ENCODE assay signal across 22 mouse cellular contexts in genomic region chr4:32167151-32167550, GRCm38 (mm10).
DNase-seq lines count a peak whose midpoint lies in the region; ATAC-seq and TF ChIP-seq lines count a peak whose summit lies in the region.
"Had no signal": no experiment of that assay in that cellular context is flagged by ENCODE, and none has a peak within 500 bp of the region (broad histone marks: within the 10 kb centered on the region; RNA-seq: fewer than 3 reads in every experiment).

No protein-coding gene starts in this region.

- peaks cover 7% of the 10 kb centered on the region; the same call in 1 of the 2 replicates for H3K4me1 ChIP-seq in forebrain, embryonic 11.5 days (replicated peaks; ENCODE audit: control insufficient read depth, insufficient read depth, low read length)
- peaks cover 32% of the 10 kb centered on the region for H3K4me1 ChIP-seq in forebrain, embryonic 13.5 days
- peaks cover 28% of the 10 kb centered on the region; the same call in 1 of the 2 replicates for H3K4me1 ChIP-seq in spleen, adult 2 months (ENCODE audit: control insufficient read depth, insufficient read depth, insufficient read length)
- H3K4me1 ChIP-seq in hindbrain, embryonic 16.5 days (ENCODE audit: control insufficient read depth, insufficient read depth, low read depth, low read length): peaks cover 2% of the 10 kb centered on the region; the same call in 1 of the 2 replicates

- H3K4me3 ChIP-seq in forebrain, embryonic 11.5 days (ENCODE audit: low read depth, low read length): no peak overlapping the region
- no peak overlapping the region for H3K4me3 ChIP-seq in forebrain, embryonic 13.5 days
- no peak overlapping the region for H3K4me3 ChIP-seq in spleen, adult 2 months (ENCODE audit: extremely low read depth, insufficient read depth, insufficient read length)
- H3K4me3 ChIP-seq in hindbrain, embryonic 16.5 days (ENCODE audit: low read length): no peak overlapping the region
- H3K4me3 ChIP-seq: embryonic facial prominence, embryonic 12.5 days; heart, embryonic 10.5 days; hindbrain, embryonic 12.5 days had no signal

- H3K4me2 ChIP-seq in forebrain, embryonic 11.5 days (ENCODE audit: low read depth, low read length, severe bottlenecking): no peak overlapping the region
- H3K4me2 ChIP-seq in forebrain, embryonic 13.5 days: no peak overlapping the region
- H3K4me2 ChIP-seq in hindbrain, embryonic 16.5 days (ENCODE audit: low read length): no peak overlapping the region
- H3K4me2 ChIP-seq: embryonic facial prominence, embryonic 12.5 days; hindbrain, embryonic 12.5 days had no signal

- TF ChIP-seq POLR2A in spleen, adult 2 months (IDR thresholded peaks at IDR 0.05; ENCODE audit: low read depth, low read length): no peak

- no peak for DNase-seq in forebrain, embryonic 11.5 days (ENCODE audit: low spot score)
- no peak for DNase-seq in spleen, adult 2 months (ENCODE audit: low read depth in 1 of 2, low spot score in 2 of 2)
- DNase-seq in spleen, postnatal 10 days (ENCODE audit: low spot score in 2 of 2): no peak
- DNase-seq in naive thymus-derived CD4-positive, alpha-beta T cell, adult 2 months (ENCODE audit: low read depth): peak; percentile 14
- DNase-seq: adrenal gland, adult 2 months; adrenal gland, postnatal 25 days; cerebellum, adult 11 months; cerebellum, adult 9-10 months; cerebellum, postnatal 25 days; gastrocnemius, postnatal 10 days; heart, adult 18-20 months; heart, postnatal 10 days; heart, postnatal 4 days had no signal

- H3K9me3 ChIP-seq in forebrain, embryonic 11.5 days (ENCODE audit: control insufficient read depth, low read length): no peaks in the 10 kb centered on the region
- H3K9me3 ChIP-seq in forebrain, embryonic 13.5 days (replicated peaks): no peaks in the 10 kb centered on the region
- no peaks in the 10 kb centered on the region for H3K9me3 ChIP-seq in hindbrain, embryonic 16.5 days (ENCODE audit: control insufficient read depth, low read length)
- H3K9me3 ChIP-seq: embryonic facial prominence, embryonic 12.5 days; heart, embryonic 10.5 days; hindbrain, embryonic 12.5 days had no signal

- 31% methylated on average over 11 of the region's 11 CpGs for WGBS in forebrain, embryonic 11.5 days
- 20% methylated on average over 11 of the region's 11 CpGs for WGBS in forebrain, embryonic 13.5 days
- whole genome bisulfite sequencing in spleen, adult 2 months: 46% methylated on average over 11 of the region's 11 CpGs
- WGBS in hindbrain, embryonic 16.5 days: 47% methylated on average over 11 of the region's 11 CpGs

- TF ChIP-seq CTCF in spleen, adult 2 months (IDR thresholded peaks at IDR 0.05; ENCODE audit: extremely low read depth, insufficient read depth, insufficient read length, insufficient replicate concordance): no peak

- H3K27ac ChIP-seq in forebrain, embryonic 11.5 days (ENCODE audit: low read depth, low read length): no peak overlapping the region
- H3K27ac ChIP-seq in forebrain, embryonic 13.5 days: no peak overlapping the region
- peak overlapping the region; percentile 94 for H3K27ac ChIP-seq in spleen, adult 2 months (ENCODE audit: insufficient read depth, low read length)
- H3K27ac ChIP-seq in hindbrain, embryonic 16.5 days (ENCODE audit: low read depth, low read length): no peak overlapping the region
- H3K27ac ChIP-seq: embryonic facial prominence, embryonic 12.5 days; heart, embryonic 10.5 days; hindbrain, embryonic 12.5 days; hindbrain, postnatal 0 days had no signal

- H3K27me3 ChIP-seq in forebrain, embryonic 11.5 days (ENCODE audit: control insufficient read depth, insufficient read depth, low read length): no peaks in the 10 kb centered on the region
- H3K27me3 ChIP-seq in forebrain, embryonic 13.5 days: no peaks in the 10 kb centered on the region
- no peaks in the 10 kb centered on the region for H3K27me3 ChIP-seq in spleen, adult 2 months (ENCODE audit: control insufficient read depth, insufficient read depth, low read length)
- H3K27me3 ChIP-seq in hindbrain, embryonic 16.5 days (replicated peaks; ENCODE audit: control insufficient read depth, insufficient read depth, low read length): no peaks in the 10 kb centered on the region
- H3K27me3 ChIP-seq: CH12.LX; embryonic facial prominence, embryonic 12.5 days; hindbrain, embryonic 12.5 days had no signal

- no peaks in the 10 kb centered on the region for H3K36me3 ChIP-seq in forebrain, embryonic 11.5 days (ENCODE audit: control insufficient read depth, insufficient read depth, low read length)
- H3K36me3 ChIP-seq in forebrain, embryonic 13.5 days (ENCODE audit: poor library complexity, severe bottlenecking): no peaks in the 10 kb centered on the region
- no peaks in the 10 kb centered on the region for H3K36me3 ChIP-seq in spleen, adult 2 months (ENCODE audit: control insufficient read depth, insufficient read depth, low read length)
- no peaks in the 10 kb centered on the region for H3K36me3 ChIP-seq in hindbrain, embryonic 16.5 days (ENCODE audit: control insufficient read depth, insufficient read depth, low read length)
- H3K36me3 ChIP-seq: embryonic facial prominence, embryonic 12.5 days; heart, embryonic 10.5 days; hindbrain, embryonic 12.5 days had no signal

- no peak overlapping the region for H3K9ac ChIP-seq in forebrain, embryonic 11.5 days (ENCODE audit: low read length)
- H3K9ac ChIP-seq in forebrain, embryonic 13.5 days: no peak overlapping the region
- H3K9ac ChIP-seq in hindbrain, embryonic 16.5 days (ENCODE audit: low read depth, low read length): no peak overlapping the region
- H3K9ac ChIP-seq: embryonic facial prominence, embryonic 12.5 days; hindbrain, embryonic 12.5 days had no signal

- peak; percentile 54; the same call in 1 of the 2 replicates for ATAC-seq in forebrain, embryonic 11.5 days (replicated peaks; ENCODE audit: low FRiP score)
- no peak for ATAC-seq in forebrain, embryonic 13.5 days
- ATAC-seq in megakaryocyte progenitor cell, adult 5-6 weeks (replicated peaks; ENCODE audit: poor library complexity): no peak
- no peak for ATAC-seq in hindbrain, embryonic 16.5 days
- ATAC-seq: forebrain, embryonic 14.5 days; hindbrain, postnatal 0 days had no signal
